8 mouse cellular contexts compared by ENCODE assay signal in the genomic region with DNA sequence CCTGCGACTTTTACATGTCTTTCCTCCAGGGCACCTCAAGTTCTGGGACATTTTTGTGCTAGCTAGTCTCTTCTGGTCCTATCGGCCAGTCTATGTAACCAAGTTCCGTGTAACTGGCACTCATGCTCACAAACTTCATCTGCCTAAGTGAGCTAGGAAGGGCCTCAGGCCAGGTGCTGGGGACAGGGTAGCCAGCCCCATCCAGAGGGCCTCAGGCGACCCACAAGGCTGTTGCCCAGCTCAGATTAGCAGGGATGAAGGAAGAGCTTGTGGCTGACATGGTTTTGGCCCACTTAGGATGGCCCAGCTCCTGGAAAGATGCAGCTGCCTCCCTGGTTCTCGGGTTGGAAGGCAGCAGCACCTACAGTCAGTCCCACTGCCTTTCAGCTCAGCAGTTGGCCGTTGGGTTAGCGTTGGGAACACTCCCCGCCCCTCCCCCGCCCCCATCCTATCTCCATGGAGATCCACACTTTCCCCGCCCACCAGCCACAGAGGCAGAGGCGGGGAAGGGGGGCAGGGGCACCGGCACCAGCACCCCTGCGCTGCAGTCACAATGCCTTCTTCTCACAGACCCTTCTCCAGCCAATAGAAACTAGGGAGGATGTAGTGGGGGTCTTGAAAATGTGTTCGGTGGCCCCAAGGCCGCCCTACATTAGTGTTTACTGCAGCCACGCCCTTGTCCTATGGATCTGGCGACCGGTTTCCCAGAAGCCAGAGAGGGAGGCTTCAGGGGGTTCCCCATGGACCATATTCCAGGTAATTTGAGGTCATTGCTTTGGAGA. TPM values are rescaled to one million over a fixed set of nuclear protein-coding genes. Genes with fewer than 3 reads are reported as not detected.
A peak's percentile ranks its signal among the peaks of the same experiment; 100 is the strongest.
DNase-seq lines count a peak whose midpoint lies in the region; ATAC-seq and TF ChIP-seq lines count a peak whose summit lies in the region.

No protein-coding gene starts in this region.

- TF ChIP-seq CTCF in kidney, adult 2 months (conservative IDR thresholded peaks at IDR 0.05; ENCODE audit: insufficient read depth, insufficient read length, low read depth, low read length) = no peak
- TF ChIP-seq CTCF in cortical plate, adult 2 months (IDR thresholded peaks at IDR 0.05; ENCODE audit: extremely low read depth, insufficient read depth, low read length) = no peak

- intact Hi-C loops in left cerebral cortex, postnatal 14 days (cut with DNase I) = loop anchor here (10.0 kb wide), 1 partner anchor 149 kb away; no protein-coding TSS in a partner anchor

- ATAC-seq in kidney, embryonic 16.5 days (ENCODE audit: low FRiP score, low TSS enrichment) = peak; percentile 88
- peak; percentile 81 for ATAC-seq in midbrain, embryonic 14.5 days (ENCODE audit: low FRiP score, low TSS enrichment)

- H3K4me3 ChIP-seq in kidney, embryonic 16.5 days (ENCODE audit: low read length) = peak overlapping the region; percentile 46
- no peak overlapping the region for H3K4me3 ChIP-seq in kidney, adult 2 months (ENCODE audit: insufficient read depth, low read depth, low read length)
- no peak overlapping the region for H3K4me3 ChIP-seq in cortical plate, adult 2 months (ENCODE audit: insufficient read depth, low read length)
- H3K4me3 ChIP-seq in midbrain, embryonic 14.5 days (replicated peaks; ENCODE audit: low read depth, low read length) = peak overlapping the region; percentile 12

- WGBS in kidney, embryonic 16.5 days = 6% methylated on average over 18 of the region's 18 CpGs
- 30% methylated on average over 18 of the region's 18 CpGs for WGBS in kidney, adult 2 months
- WGBS in midbrain, embryonic 14.5 days = 3% methylated on average over 18 of the region's 18 CpGs

- H3K9me3 ChIP-seq in kidney, embryonic 16.5 days (ENCODE audit: low read length) = no peaks in the 10 kb centered on the region
- no peaks in the 10 kb centered on the region for H3K9me3 ChIP-seq in midbrain, embryonic 14.5 days (ENCODE audit: control insufficient read depth, low read length)

- peaks cover 5% of the 10 kb centered on the region; the same call in 1 of the 2 replicates for H3K36me3 ChIP-seq in kidney, embryonic 16.5 days (ENCODE audit: insufficient read depth, low read length)
- no peaks in the 10 kb centered on the region for H3K36me3 ChIP-seq in kidney, adult 2 months (ENCODE audit: control insufficient read depth, insufficient read depth, low read length)
- H3K36me3 ChIP-seq in midbrain, embryonic 14.5 days (ENCODE audit: control insufficient read depth, insufficient read depth, low read length) = peaks cover 6% of the 10 kb centered on the region; the same call in 1 of the 2 replicates

- TF ChIP-seq POLR2A in kidney, adult 2 months (IDR thresholded peaks at IDR 0.05; ENCODE audit: low read depth, low read length) = no peak
- TF ChIP-seq POLR2A in cortical plate, adult 2 months (IDR thresholded peaks at IDR 0.05; ENCODE audit: extremely low read depth, insufficient read depth, low read length) = peak; percentile 86; the same call in 1 of the 2 replicates

- no peak for DNase-seq in kidney, adult 2 months
- DNase-seq in frontal cortex, postnatal 14 days (ENCODE audit: low spot score in 2 of 2) = peak; percentile 45 to 46
- DNase-seq in left cerebral cortex, postnatal 14 days (ENCODE audit: low spot score in 2 of 2) = peak; percentile 55 to 72
- peak; percentile 87 for DNase-seq in midbrain, embryonic 14.5 days
- peak; percentile 60 for DNase-seq in testis, postnatal 14 days (ENCODE audit: low spot score)
- DNase-seq in urinary bladder, postnatal 10 days (ENCODE audit: low spot score) = no peak

- peaks cover 24% of the 10 kb centered on the region for H3K4me1 ChIP-seq in kidney, embryonic 16.5 days (ENCODE audit: insufficient read depth, low read length)
- H3K4me1 ChIP-seq in kidney, adult 2 months (ENCODE audit: control insufficient read depth, insufficient read depth, low read length) = peaks cover 8% of the 10 kb centered on the region
- H3K4me1 ChIP-seq in cortical plate, adult 2 months (ENCODE audit: control insufficient read depth, insufficient read depth, low read length) = peaks cover 7% of the 10 kb centered on the region; the same call in 1 of the 2 replicates
- peaks cover 28% of the 10 kb centered on the region for H3K4me1 ChIP-seq in midbrain, embryonic 14.5 days (ENCODE audit: control insufficient read depth, insufficient read depth, low read length)

- peak overlapping the region; percentile 65 for H3K4me2 ChIP-seq in kidney, embryonic 16.5 days (replicated peaks; ENCODE audit: low read depth, low read length)
- H3K4me2 ChIP-seq in midbrain, embryonic 14.5 days (ENCODE audit: low read length) = peak overlapping the region; percentile 48

- H3K9ac ChIP-seq in kidney, embryonic 16.5 days (replicated peaks; ENCODE audit: low read length) = peak overlapping the region; percentile 54
- peak overlapping the region; percentile 49 for H3K9ac ChIP-seq in midbrain, embryonic 14.5 days (replicated peaks; ENCODE audit: low read length)

- H3K27ac ChIP-seq in kidney, embryonic 16.5 days (ENCODE audit: low read length) = peak overlapping the region; percentile 50
- no peak overlapping the region for H3K27ac ChIP-seq in kidney, adult 2 months (ENCODE audit: insufficient read depth, low read depth, low read length)
- H3K27ac ChIP-seq in cortical plate, adult 2 months (ENCODE audit: insufficient read depth, low read length) = peak overlapping the region; percentile 64
- peak overlapping the region; percentile 80 for H3K27ac ChIP-seq in midbrain, embryonic 14.5 days (replicated peaks; ENCODE audit: low read depth, low read length)

- H3K27me3 ChIP-seq in kidney, embryonic 16.5 days (ENCODE audit: insufficient read depth, low read length) = no peaks in the 10 kb centered on the region
- H3K27me3 ChIP-seq in kidney, adult 2 months (replicated peaks; ENCODE audit: control insufficient read depth, insufficient read depth, low read length) = no peaks in the 10 kb centered on the region
- no peaks in the 10 kb centered on the region for H3K27me3 ChIP-seq in midbrain, embryonic 14.5 days (ENCODE audit: control insufficient read depth, insufficient read depth, low read length)

RNA-seq across cellular contexts. Expression of a gene that starts 12.5 kb away (rescaled TPM):
- polyA plus RNA-seq in kidney, embryonic 16.5 days (2015; fragmentation: Nextera tagmentation; extraction: Ambion mirVana) = 12.6 and 13.3 TPM in 2 replicates
- 2.3 and 3.2 TPM in 2 replicates for polyA plus RNA-seq in kidney, adult 2 months (2012; rRNA removed)
- polyA plus RNA-seq in cortical plate, adult 2 months (2012; rRNA removed) = 53.1 and 58.3 TPM in 2 replicates
- 10 to 100 TPM; 61.9 to 84.0 TPM for total RNA-seq in left cerebral cortex, postnatal 14 days (2021)
- polyA plus RNA-seq in midbrain, embryonic 14.5 days (2014; fragmentation: Nextera tagmentation; extraction: Ambion mirVana) = 27.6 and 30.7 TPM in 2 replicates

RNA-seq across cellular contexts. Expression of a gene that starts 51.1 kb away (rescaled TPM):
- polyA plus RNA-seq in kidney, embryonic 16.5 days (2015; fragmentation: Nextera tagmentation; extraction: Ambion mirVana) = 259 and 261 TPM in 2 replicates
- 316 and 386 TPM in 2 replicates for polyA plus RNA-seq in kidney, adult 2 months (2012; rRNA removed)
- polyA plus RNA-seq in cortical plate, adult 2 months (2012; rRNA removed) = 429 and 432 TPM in 2 replicates
- total RNA-seq in left cerebral cortex, postnatal 14 days (2021) = 100 to 1,000 TPM; 319 to 329 TPM
- polyA plus RNA-seq in midbrain, embryonic 14.5 days (2014; fragmentation: Nextera tagmentation; extraction: Ambion mirVana) = 328 and 378 TPM in 2 replicates

Comparison
In these comparisons a context has a peak if more than half of its experiments do, and no peak if none do; other contexts are left out.
1. H3K4me3 ChIP-seq: peak in kidney, embryonic 16.5 days (single experiment) and midbrain, embryonic 14.5 days (single experiment); none in kidney, adult 2 months (single experiment) and cortical plate, adult 2 months (single experiment).
2. DNase-seq: peak in frontal cortex, postnatal 14 days (2 of 2), left cerebral cortex, postnatal 14 days (2 of 2), midbrain, embryonic 14.5 days (single experiment) and testis, postnatal 14 days (single experiment); none in kidney, adult 2 months (single experiment) and urinary bladder, postnatal 10 days (single experiment).